Mouse (Mus musculus): ENCODE measurements around the gene Tmem240. TPM values are rescaled to one million over a fixed set of nuclear protein-coding genes. Genes with fewer than 3 reads are reported as not detected.

Tmem240 gene
- polyA plus RNA-seq, 1 experiment from 2014 or later: 1.4 TPM

GRCm38 (mm10) chr4:155771706-155772105 is 37.1 kb downstream of the Tmem240 start:
- CTCF ChIA-PET: no interaction called here
- TF ChIP-seq CTCF (IDR thresholded peaks at IDR 0.05): no peak
- POLR2A ChIA-PET: no interaction called here
- in situ Hi-C loops (cut with MboI; ENCODE audit: low pct_unique_long_range_greater_than_20kb): loop anchor here (10.0 kb wide), 1 partner anchor 287 kb away; no protein-coding TSS in a partner anchor
- H3K27me3 ChIP-seq: no peaks in the 10 kb centered on the region
- ATAC-seq (no peak), DNase-seq (ENCODE audit: low read depth, low spot score) (no peak)

- DNase-seq (ENCODE audit: low read depth, low spot score): no peak
- CTCF ChIA-PET: no interaction called here
- no peaks in the 10 kb centered on the region for H3K27me3 ChIP-seq
- POLR2A ChIA-PET: interaction anchor here (0.6 kb wide), 1 partner anchor 12 kb away, joined by 3 read pairs; the partner anchor contains the start of gene Atad3a
- in situ Hi-C loops (cut with MboI; ENCODE audit: low pct_unique_long_range_greater_than_20kb): loop anchor here (10.0 kb wide), 1 partner anchor 288 kb away; no protein-coding TSS in a partner anchor
- no peak for TF ChIP-seq CTCF (IDR thresholded peaks at IDR 0.05)
- ATAC-seq: no peak
These were observed 38.2 kb downstream of the Tmem240 start for GRCm38 (mm10) chr4:155772786-155773185.

- H3K27me3 ChIP-seq: no peaks in the 10 kb centered on the region
- no peak for DNase-seq (ENCODE audit: low read depth, low spot score)
- POLR2A ChIA-PET: no interaction called here
- TF ChIP-seq CTCF (IDR thresholded peaks at IDR 0.05): no peak
- no peak for ATAC-seq
- in situ Hi-C loops (cut with MboI; ENCODE audit: low pct_unique_long_range_greater_than_20kb): loop anchor here (10.0 kb wide), 1 partner anchor 289 kb away; no protein-coding TSS in a partner anchor
- CTCF ChIA-PET: no interaction called here
These were observed 38.9 kb downstream of the Tmem240 start for GRCm38 (mm10) chr4:155773335-155774078.

- CTCF ChIA-PET: interaction anchor here (1.4 kb wide), 1 partner anchor 16 kb away, joined by 4 read pairs; no protein-coding TSS in a partner anchor
- no peak for TF ChIP-seq CTCF (IDR thresholded peaks at IDR 0.05)
- POLR2A ChIA-PET: no interaction called here
- no peak for ATAC-seq
- no peaks in the 10 kb centered on the region for H3K27me3 ChIP-seq
- DNase-seq (ENCODE audit: low read depth, low spot score): no peak
- in situ Hi-C loops (cut with MboI; ENCODE audit: low pct_unique_long_range_greater_than_20kb): loop anchor here (10.0 kb wide), 1 partner anchor 290 kb away; no protein-coding TSS in a partner anchor
These were observed 39.7 kb downstream of the Tmem240 start, which contains the start of gene Vwa1 for GRCm38 (mm10) chr4:155774280-155774754. TSS of gene Vwa1 (minus strand) at chr4:155774698.

GRCm38 (mm10) chr4:155774971-155775740 is 40.6 kb downstream of the Tmem240 start:
- in situ Hi-C loops (cut with MboI; ENCODE audit: low pct_unique_long_range_greater_than_20kb): loop anchor here (10.0 kb wide), 1 partner anchor 290 kb away; no protein-coding TSS in a partner anchor
- TF ChIP-seq CTCF (IDR thresholded peaks at IDR 0.05): no peak
- ChIA-PET POLR2A (interaction anchor here (1.2 kb wide), 1 partner anchor 8 kb away, joined by 3 read pairs; no protein-coding TSS in a partner anchor), CTCF (interaction anchor here (0.9 to 1.4 kb wide), 2 partner anchors 8 to 16 kb away, joined by 4 read pairs; no protein-coding TSS in a partner anchor)
- H3K27me3 ChIP-seq: no peaks in the 10 kb centered on the region
- ATAC-seq: no peak
- DNase-seq (ENCODE audit: low read depth, low spot score): no peak

GRCm38 (mm10) chr4:155775855-155776254 is 41.3 kb downstream of the Tmem240 start:
- ATAC-seq: no peak
- no peak for TF ChIP-seq CTCF (IDR thresholded peaks at IDR 0.05)
- in situ Hi-C loops (cut with MboI; ENCODE audit: low pct_unique_long_range_greater_than_20kb): loop anchor here (10.0 kb wide), 1 partner anchor 291 kb away; no protein-coding TSS in a partner anchor
- ChIA-PET POLR2A (interaction anchor here (1.2 kb wide), 1 partner anchor 8 kb away, joined by 3 read pairs; no protein-coding TSS in a partner anchor), CTCF (interaction anchor here (0.9 kb wide), 1 partner anchor 8 kb away, joined by 4 read pairs; no protein-coding TSS in a partner anchor)
- DNase-seq (ENCODE audit: low read depth, low spot score): no peak
- no peaks in the 10 kb centered on the region for H3K27me3 ChIP-seq

GRCm38 (mm10) chr4:155776704-155777335 is 42.2 kb downstream of the Tmem240 start:
- no peak for DNase-seq (ENCODE audit: low read depth, low spot score)
- CTCF ChIA-PET: interaction anchor here (1.4 kb wide), 1 partner anchor 55 kb away, joined by 3 read pairs; no protein-coding TSS in a partner anchor
- ATAC-seq: no peak
- TF ChIP-seq CTCF (IDR thresholded peaks at IDR 0.05): no peak
- POLR2A ChIA-PET: no interaction called here
- H3K27me3 ChIP-seq: no peaks in the 10 kb centered on the region
- in situ Hi-C loops (cut with MboI; ENCODE audit: low pct_unique_long_range_greater_than_20kb): loop anchor here (10.0 kb wide), 1 partner anchor 292 kb away; no protein-coding TSS in a partner anchor

GRCm38 (mm10) chr4:155777816-155778215 is 43.2 kb downstream of the Tmem240 start:
- no peak for DNase-seq (ENCODE audit: low read depth, low spot score)
- no peak for TF ChIP-seq CTCF (IDR thresholded peaks at IDR 0.05)
- ChIA-PET POLR2A (no interaction called here), CTCF (no interaction called here)
- in situ Hi-C loops (cut with MboI; ENCODE audit: low pct_unique_long_range_greater_than_20kb): loop anchor here (10.0 kb wide), 1 partner anchor 293 kb away; no protein-coding TSS in a partner anchor
- no peaks in the 10 kb centered on the region for H3K27me3 ChIP-seq
- ATAC-seq: no peak

- ATAC-seq: no peak
- no peaks in the 10 kb centered on the region for H3K27me3 ChIP-seq
- ChIA-PET POLR2A (no interaction called here), CTCF (no interaction called here)
- DNase-seq (ENCODE audit: low read depth, low spot score): no peak
- in situ Hi-C loops (cut with MboI; ENCODE audit: low pct_unique_long_range_greater_than_20kb): loop anchor here (10.0 kb wide), 1 partner anchor 295 kb away; no protein-coding TSS in a partner anchor
- no peak for TF ChIP-seq CTCF (IDR thresholded peaks at IDR 0.05)
These were observed 44.9 kb downstream of the Tmem240 start for GRCm38 (mm10) chr4:155779498-155779897.

GRCm38 (mm10) chr4:155780895-155781294 is 46.3 kb downstream of the Tmem240 start:
- no peak for DNase-seq (ENCODE audit: low read depth, low spot score)
- TF ChIP-seq CTCF (IDR thresholded peaks at IDR 0.05): no peak
- H3K27me3 ChIP-seq: no peaks in the 10 kb centered on the region
- in situ Hi-C loops (cut with MboI; ENCODE audit: low pct_unique_long_range_greater_than_20kb): no loop called here
- ChIA-PET POLR2A (no interaction called here), CTCF (interaction anchor here (1.2 kb wide), 1 partner anchor 22 kb away, joined by 4 read pairs; the partner anchor contains the start of gene Mrpl20)
- ATAC-seq: no peak

Measured in Patski (cell line).